Mouse (Mus musculus): ENCODE data around the gene Phykpl. TPM values are rescaled to one million over a fixed set of nuclear protein-coding genes. Genes with fewer than 3 reads are reported as not detected.
A peak's percentile ranks its signal among the peaks of the same experiment; 100 is the strongest.

Phykpl gene
- 10 to 100 TPM; 22.9 to 31.1 TPM for total RNA-seq (2021)
- long read RNA-seq, experiment 1, transcript Phykpl-206 (13 exons, 3,116 nt) = major isoform, 34 of 53 reads
- long read RNA-seq, experiment 1, partial matches to known transcripts = 3 of 53 reads
- long read RNA-seq, experiment 1, other reads (novel, unspliced or antisense) = 16 of 53 reads
- long read RNA-seq, experiment 2, transcript Phykpl-206 (13 exons, 3,116 nt) = major isoform, 17 of 24 reads
- long read RNA-seq, experiment 2, partial matches to known transcripts = 2 of 24 reads
- long read RNA-seq, experiment 2, other reads (novel, unspliced or antisense) = 3 of 24 reads

GRCm38 (mm10) chr11:51584431-51585248 lies at the start of gene Phykpl:
Gene Phykpl (plus strand): TSS chr11:51584757.
- peak; percentile 99 for DNase-seq

GRCm38 (mm10) chr11:51538388-51538787 lies 46.2 kb upstream of the Phykpl start:
- DNase-seq = no peak

GRCm38 (mm10) chr11:51538919-51539758 lies 45.4 kb upstream of the Phykpl start:
- DNase-seq = no peak

- peak; percentile 99 for DNase-seq
Measured at GRCm38 (mm10) chr11:51539759-51540282, 44.7 kb upstream of the Phykpl start.

- DNase-seq = no peak
Measured at GRCm38 (mm10) chr11:51542424-51542823, 42.1 kb upstream of the Phykpl start.

- DNase-seq = no peak
Measured at GRCm38 (mm10) chr11:51543487-51544050, 41.0 kb upstream of the Phykpl start.

GRCm38 (mm10) chr11:51544413-51544812 lies 40.1 kb upstream of the Phykpl start:
- no peak for DNase-seq

GRCm38 (mm10) chr11:51545811-51546210 lies 38.7 kb upstream of the Phykpl start:
- DNase-seq = no peak

- DNase-seq = no peak
Measured at GRCm38 (mm10) chr11:51551253-51551652, 33.3 kb upstream of the Phykpl start.

- no peak for DNase-seq
Measured at GRCm38 (mm10) chr11:51552091-51552490, 32.5 kb upstream of the Phykpl start.

GRCm38 (mm10) chr11:51554590-51554989 lies 30.0 kb upstream of the Phykpl start:
- DNase-seq = no peak

- DNase-seq = no peak
Measured at GRCm38 (mm10) chr11:51555066-51555465, 29.5 kb upstream of the Phykpl start.

GRCm38 (mm10) chr11:51563276-51563675 lies 21.3 kb upstream of the Phykpl start:
- DNase-seq = no peak

- no peak for DNase-seq
Measured at GRCm38 (mm10) chr11:51565062-51565461, 19.5 kb upstream of the Phykpl start.

GRCm38 (mm10) chr11:51565951-51566350 lies 18.6 kb upstream of the Phykpl start:
- DNase-seq = no peak

GRCm38 (mm10) chr11:51568801-51569200 lies 15.8 kb upstream of the Phykpl start:
- DNase-seq = no peak

GRCm38 (mm10) chr11:51576454-51576853 lies 8.1 kb upstream of the Phykpl start:
- no peak for DNase-seq

- DNase-seq = no peak
Measured at GRCm38 (mm10) chr11:51577587-51577986, 7.0 kb upstream of the Phykpl start.

- no peak for DNase-seq
Measured at GRCm38 (mm10) chr11:51579024-51579423, 5.5 kb upstream of the Phykpl start.

- DNase-seq = peak; percentile 90
Measured at GRCm38 (mm10) chr11:51582713-51583112, 1.8 kb upstream of the Phykpl start.

- no peak for DNase-seq
Measured at GRCm38 (mm10) chr11:51584057-51584430, 513 bp upstream of the Phykpl start.

Data from adrenal gland, postnatal 10 days (tissue).